Mouse (Mus musculus): ENCODE data around the gene Adcy7. TPM values are rescaled to one million over a fixed set of nuclear protein-coding genes. Genes with fewer than 3 reads are reported as not detected.

Adcy7 gene
- polyA plus RNA-seq, 1 experiment from 2014 or later, result 8.3 TPM

DNA sequence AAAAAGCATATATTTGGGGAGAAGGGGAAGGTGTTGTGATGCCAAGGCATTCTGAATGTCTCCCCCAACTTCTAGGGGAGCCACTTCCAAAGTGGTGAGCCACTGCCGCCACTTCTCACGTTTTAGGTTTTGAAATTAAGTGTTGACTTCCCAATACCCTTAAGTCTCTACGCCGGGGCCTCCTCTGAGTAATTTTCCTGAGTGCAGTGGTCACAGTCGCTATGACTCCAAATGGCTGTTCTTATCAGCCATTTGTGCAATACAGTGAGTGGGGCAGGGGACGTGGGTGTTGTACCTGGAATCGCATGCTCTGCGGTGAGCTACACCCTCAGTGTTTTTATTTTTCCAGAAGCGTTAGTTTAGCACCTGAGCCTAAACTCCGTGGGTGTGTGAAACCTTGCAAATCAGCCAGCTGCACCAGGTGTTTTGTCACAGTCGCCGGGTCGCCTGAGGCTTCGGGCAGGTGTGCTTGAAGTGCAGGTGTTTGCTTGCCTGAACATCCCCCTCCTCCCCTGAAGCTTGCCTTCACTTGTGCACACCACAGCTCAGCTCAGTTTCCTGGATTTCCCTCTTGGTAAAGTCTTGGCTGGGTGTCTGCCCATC, 5.3 kb upstream of the Adcy7 start:
- Histone ChIP-seq H3K27ac (ENCODE audit: low read depth, low read length) (no peak overlapping the region), H3K4me1 (ENCODE audit: control insufficient read depth, insufficient read depth, low read depth, low read length) (no peaks in the 10 kb centered on the region), H3K27me3 (replicated peaks; ENCODE audit: control insufficient read depth, insufficient read depth, low read length) (peaks cover 4% of the 10 kb centered on the region; the same call in 1 of the 2 replicates), H3K9ac (ENCODE audit: low read depth, low read length) (no peak overlapping the region), H3K36me3 (ENCODE audit: control insufficient read depth, insufficient read depth, low read length) (no peaks in the 10 kb centered on the region), H3K4me2 (ENCODE audit: low read length) (no peak overlapping the region), H3K9me3 (ENCODE audit: control insufficient read depth, low read length) (no peaks in the 10 kb centered on the region), H3K4me3 (ENCODE audit: low read length) (no peak overlapping the region)
- WGBS, result 90% methylated on average over 14 of the region's 14 CpGs
- no peak for ATAC-seq

DNA sequence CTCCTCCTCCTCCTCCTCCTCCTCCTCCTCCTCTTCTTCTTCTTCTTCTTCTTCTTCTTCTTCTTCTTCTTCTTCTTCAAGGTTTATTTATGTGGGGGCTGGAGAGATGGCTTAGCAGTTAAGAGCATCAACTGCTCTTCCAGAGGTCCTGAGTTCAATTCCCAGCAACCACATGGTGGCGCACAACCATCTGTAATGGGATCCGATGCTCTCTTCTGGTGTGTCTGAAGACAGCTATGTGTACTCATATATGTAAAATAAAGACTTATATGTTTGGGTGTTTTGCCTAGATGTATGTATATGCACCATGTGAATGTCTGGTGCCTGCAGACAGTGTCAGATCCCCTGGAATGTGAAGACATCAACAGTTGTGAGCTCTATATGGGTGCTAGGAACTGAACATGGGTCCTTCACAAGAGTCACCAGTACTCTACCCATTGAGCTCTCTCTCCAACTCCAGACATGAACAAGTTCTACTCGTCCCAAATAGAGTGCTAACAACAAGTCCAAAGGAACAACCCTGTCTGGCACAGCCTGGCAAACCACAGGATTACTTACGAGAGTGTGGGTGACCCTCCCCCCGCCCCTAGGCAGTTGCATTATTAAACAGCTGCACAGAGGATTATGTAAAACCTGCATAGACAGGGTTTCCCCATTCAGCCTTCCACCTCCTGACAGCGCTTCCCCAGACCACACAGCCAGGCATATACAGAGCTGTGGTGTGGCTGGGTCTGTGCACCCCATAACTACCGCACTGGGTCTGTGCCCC, 2.9 kb upstream of the Adcy7 start:
- H3K27ac ChIP-seq (ENCODE audit: low read depth, low read length), result no peak overlapping the region
- peaks cover 8% of the 10 kb centered on the region; the same call in 1 of the 2 replicates for H3K27me3 ChIP-seq (replicated peaks; ENCODE audit: control insufficient read depth, insufficient read depth, low read length)
- H3K9ac ChIP-seq (ENCODE audit: low read depth, low read length), result no peak overlapping the region
- peaks cover 6% of the 10 kb centered on the region for H3K4me1 ChIP-seq (ENCODE audit: control insufficient read depth, insufficient read depth, low read depth, low read length)
- H3K4me3 ChIP-seq (ENCODE audit: low read length), result no peak overlapping the region
- H3K9me3 ChIP-seq (ENCODE audit: control insufficient read depth, low read length), result no peaks in the 10 kb centered on the region
- WGBS, result 60% methylated on average over 7 of the region's 7 CpGs
- H3K4me2 ChIP-seq (ENCODE audit: low read length), result no peak overlapping the region
- ATAC-seq, result no peak
- H3K36me3 ChIP-seq (ENCODE audit: control insufficient read depth, insufficient read depth, low read length), result no peaks in the 10 kb centered on the region

DNA sequence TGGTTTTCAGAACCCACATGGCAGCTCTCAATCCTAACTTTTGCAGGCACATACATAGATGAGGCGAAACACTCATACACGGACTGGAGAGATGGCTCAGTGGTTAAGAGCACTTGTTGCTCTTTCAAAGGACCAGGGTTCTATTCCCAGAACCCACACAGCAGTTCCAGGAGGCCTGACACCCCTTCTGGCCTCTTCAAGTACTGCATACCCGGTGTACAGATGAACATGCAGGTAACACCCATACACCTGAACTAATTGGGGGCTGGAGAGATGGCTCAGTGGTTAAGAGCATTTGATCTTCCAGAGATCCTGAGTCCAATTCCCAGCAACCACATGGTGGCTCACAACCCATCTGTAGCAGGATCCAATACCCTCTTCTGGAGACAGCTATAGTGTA, 2.1 kb upstream of the Adcy7 start:
- 74% methylated on average over 3 of the region's 3 CpGs for WGBS
- H3K27me3 ChIP-seq (replicated peaks; ENCODE audit: control insufficient read depth, insufficient read depth, low read length), result peaks cover 8% of the 10 kb centered on the region; the same call in 1 of the 2 replicates
- peaks cover 6% of the 10 kb centered on the region for H3K4me1 ChIP-seq (ENCODE audit: control insufficient read depth, insufficient read depth, low read depth, low read length)
- ATAC-seq, result no peak
- no peaks in the 10 kb centered on the region for H3K36me3 ChIP-seq (ENCODE audit: control insufficient read depth, insufficient read depth, low read length)
- no peak overlapping the region for H3K4me2 ChIP-seq (ENCODE audit: low read length)
- no peak overlapping the region for H3K27ac ChIP-seq (ENCODE audit: low read depth, low read length)
- no peak overlapping the region for H3K4me3 ChIP-seq (ENCODE audit: low read length)
- H3K9ac ChIP-seq (ENCODE audit: low read depth, low read length), result no peak overlapping the region
- no peaks in the 10 kb centered on the region for H3K9me3 ChIP-seq (ENCODE audit: control insufficient read depth, low read length)

DNA sequence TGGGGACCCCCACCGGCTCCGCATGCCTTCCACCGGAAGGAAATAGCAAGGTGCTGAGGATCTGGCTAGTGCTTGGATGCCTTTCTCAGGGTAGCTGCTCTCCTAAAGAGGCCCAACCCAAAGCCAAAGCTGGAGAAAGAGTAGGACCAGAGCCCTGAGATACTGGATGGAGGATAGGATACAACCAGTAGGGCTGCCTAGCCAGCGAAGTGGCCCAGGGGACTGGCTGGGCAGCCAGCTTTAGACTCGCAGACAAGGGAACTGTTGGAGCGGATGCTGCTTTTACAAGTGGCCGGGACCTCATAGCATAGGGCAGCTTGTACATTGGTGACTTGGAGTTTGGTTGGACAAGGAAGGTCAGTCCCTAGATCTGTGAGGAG, 838 bp downstream of the Adcy7 start:
- no peaks in the 10 kb centered on the region for H3K36me3 ChIP-seq (ENCODE audit: control insufficient read depth, insufficient read depth, low read length)
- H3K9me3 ChIP-seq (ENCODE audit: control insufficient read depth, low read length), result no peaks in the 10 kb centered on the region
- peak overlapping the region; percentile 84 for H3K4me2 ChIP-seq (ENCODE audit: low read length)
- peaks cover 6% of the 10 kb centered on the region for H3K4me1 ChIP-seq (ENCODE audit: control insufficient read depth, insufficient read depth, low read depth, low read length)
- H3K27me3 ChIP-seq (replicated peaks; ENCODE audit: control insufficient read depth, insufficient read depth, low read length), result peaks cover 8% of the 10 kb centered on the region; the same call in 1 of the 2 replicates
- H3K27ac ChIP-seq (ENCODE audit: low read depth, low read length), result no peak overlapping the region
- no peak overlapping the region; the same call in 1 of the 2 replicates for H3K9ac ChIP-seq (ENCODE audit: low read depth, low read length)
- ATAC-seq, result no peak
- 64% methylated on average over 7 of the region's 7 CpGs for WGBS
- H3K4me3 ChIP-seq (ENCODE audit: low read length), result peak overlapping the region; percentile 49

DNA sequence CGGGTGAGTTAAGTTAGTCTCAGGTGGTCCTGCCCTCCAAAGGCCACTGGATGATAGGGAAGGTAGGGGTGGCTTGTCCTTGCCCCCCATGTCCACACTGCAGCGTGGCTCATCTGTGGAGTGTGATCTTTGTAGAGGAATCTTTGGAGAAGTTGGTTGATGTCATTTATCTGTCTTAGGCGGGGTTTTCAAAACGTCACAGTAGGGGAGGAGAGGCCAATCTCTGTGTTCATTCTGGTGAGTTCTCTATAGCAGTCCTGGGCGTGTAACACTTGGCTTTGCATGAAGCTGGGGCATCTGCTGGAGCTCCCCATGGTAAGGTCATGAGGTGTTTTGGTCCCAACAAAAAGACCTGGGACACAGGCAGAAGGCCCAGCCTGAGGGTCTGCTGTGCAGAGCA, 1.9 kb downstream of the Adcy7 start:
- no peak overlapping the region for H3K9ac ChIP-seq (ENCODE audit: low read depth, low read length)
- no peak for ATAC-seq
- H3K36me3 ChIP-seq (ENCODE audit: control insufficient read depth, insufficient read depth, low read length), result no peaks in the 10 kb centered on the region
- H3K27ac ChIP-seq (ENCODE audit: low read depth, low read length), result no peak overlapping the region
- H3K9me3 ChIP-seq (ENCODE audit: control insufficient read depth, low read length), result no peaks in the 10 kb centered on the region
- 93% methylated on average over 5 of the region's 5 CpGs for WGBS
- no peak overlapping the region for H3K4me3 ChIP-seq (ENCODE audit: low read length)
- no peak overlapping the region for H3K4me2 ChIP-seq (ENCODE audit: low read length)
- H3K4me1 ChIP-seq (ENCODE audit: control insufficient read depth, insufficient read depth, low read depth, low read length), result peaks cover 6% of the 10 kb centered on the region
- peaks cover 8% of the 10 kb centered on the region; the same call in 1 of the 2 replicates for H3K27me3 ChIP-seq (replicated peaks; ENCODE audit: control insufficient read depth, insufficient read depth, low read length)

DNA sequence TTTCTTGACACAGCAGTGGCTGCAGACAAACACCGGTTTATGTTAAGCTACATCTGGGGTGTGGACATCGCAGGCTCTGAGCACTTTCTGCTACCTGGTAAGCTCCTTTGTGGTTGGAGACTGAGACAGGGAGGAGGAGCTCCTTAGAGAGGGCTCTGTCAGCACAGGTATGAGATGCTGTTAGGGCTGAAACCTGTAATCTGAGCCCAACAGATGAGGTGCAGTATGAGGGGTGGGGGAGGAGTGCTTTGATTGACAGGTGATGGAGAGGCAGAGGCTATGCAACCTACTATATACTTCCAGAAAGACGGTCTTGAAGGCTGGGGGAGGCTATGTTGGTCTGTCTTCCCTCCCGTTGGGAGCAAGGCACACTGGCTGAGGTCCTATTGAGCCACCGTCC, 7.0 kb downstream of the Adcy7 start:
- Histone ChIP-seq H3K4me1 (ENCODE audit: control insufficient read depth, insufficient read depth, low read depth, low read length) (no peaks in the 10 kb centered on the region), H3K27me3 (replicated peaks; ENCODE audit: control insufficient read depth, insufficient read depth, low read length) (no peaks in the 10 kb centered on the region), H3K27ac (ENCODE audit: low read depth, low read length) (no peak overlapping the region), H3K4me2 (ENCODE audit: low read length) (no peak overlapping the region), H3K9ac (ENCODE audit: low read depth, low read length) (no peak overlapping the region), H3K9me3 (ENCODE audit: control insufficient read depth, low read length) (no peaks in the 10 kb centered on the region), H3K4me3 (ENCODE audit: low read length) (no peak overlapping the region), H3K36me3 (ENCODE audit: control insufficient read depth, insufficient read depth, low read length) (no peaks in the 10 kb centered on the region)
- ATAC-seq, result no peak
- WGBS, result 66% methylated on average over 5 of the region's 5 CpGs

DNA sequence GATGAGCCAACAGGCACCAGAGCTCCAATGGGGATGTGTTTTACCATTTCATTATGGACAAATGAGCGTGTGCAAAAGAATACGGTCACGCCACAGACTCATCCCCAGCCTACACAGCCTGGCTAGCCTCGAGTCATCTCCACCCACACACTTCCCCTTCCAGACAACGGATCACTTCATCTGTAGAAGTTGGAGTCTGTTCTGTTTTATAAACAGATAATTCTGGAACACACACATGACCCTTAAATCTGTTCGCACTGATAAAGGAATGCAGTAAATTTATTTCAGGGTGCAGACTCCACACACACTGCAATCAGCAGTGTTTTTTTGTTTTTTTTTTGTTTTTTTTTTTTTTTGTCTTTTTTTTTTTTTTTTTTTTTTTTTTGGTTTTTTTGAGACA, 7.5 kb downstream of the Adcy7 start:
- Histone ChIP-seq H3K36me3 (ENCODE audit: control insufficient read depth, insufficient read depth, low read length) (no peaks in the 10 kb centered on the region), H3K4me1 (ENCODE audit: control insufficient read depth, insufficient read depth, low read depth, low read length) (no peaks in the 10 kb centered on the region), H3K27ac (ENCODE audit: low read depth, low read length) (no peak overlapping the region), H3K27me3 (replicated peaks; ENCODE audit: control insufficient read depth, insufficient read depth, low read length) (no peaks in the 10 kb centered on the region), H3K9ac (ENCODE audit: low read depth, low read length) (no peak overlapping the region), H3K4me3 (ENCODE audit: low read length) (no peak overlapping the region), H3K9me3 (ENCODE audit: control insufficient read depth, low read length) (no peaks in the 10 kb centered on the region), H3K4me2 (ENCODE audit: low read length) (no peak overlapping the region)
- WGBS, result 86% methylated on average over 6 of the region's 6 CpGs
- no peak for ATAC-seq

DNA sequence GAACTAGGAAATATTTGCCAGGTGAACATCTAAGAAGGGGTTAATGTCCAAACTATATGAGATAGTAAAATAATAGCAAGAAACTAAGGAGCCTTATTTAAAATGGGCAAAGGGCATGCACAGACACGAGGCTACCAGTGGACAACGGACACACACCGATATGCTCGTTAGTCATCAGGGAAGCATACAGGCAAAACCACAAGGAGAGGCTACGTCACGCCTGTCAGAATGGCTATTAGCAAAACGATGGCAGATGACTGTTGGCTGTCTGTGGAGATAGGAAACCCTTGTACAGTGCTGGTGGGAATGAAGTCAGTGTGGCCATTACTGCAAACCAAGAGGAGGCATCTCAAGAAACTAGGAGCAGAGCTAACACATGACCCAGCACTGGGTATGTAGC, 8.7 kb downstream of the Adcy7 start:
- Histone ChIP-seq H3K4me3 (ENCODE audit: low read length) (no peak overlapping the region), H3K36me3 (ENCODE audit: control insufficient read depth, insufficient read depth, low read length) (no peaks in the 10 kb centered on the region), H3K9me3 (ENCODE audit: control insufficient read depth, low read length) (no peaks in the 10 kb centered on the region), H3K27me3 (replicated peaks; ENCODE audit: control insufficient read depth, insufficient read depth, low read length) (no peaks in the 10 kb centered on the region), H3K4me2 (ENCODE audit: low read length) (no peak overlapping the region), H3K27ac (ENCODE audit: low read depth, low read length) (no peak overlapping the region), H3K9ac (ENCODE audit: low read depth, low read length) (no peak overlapping the region), H3K4me1 (ENCODE audit: control insufficient read depth, insufficient read depth, low read depth, low read length) (no peaks in the 10 kb centered on the region)
- WGBS, result 75% methylated on average over 7 of the region's 7 CpGs
- ATAC-seq, result no peak

DNA sequence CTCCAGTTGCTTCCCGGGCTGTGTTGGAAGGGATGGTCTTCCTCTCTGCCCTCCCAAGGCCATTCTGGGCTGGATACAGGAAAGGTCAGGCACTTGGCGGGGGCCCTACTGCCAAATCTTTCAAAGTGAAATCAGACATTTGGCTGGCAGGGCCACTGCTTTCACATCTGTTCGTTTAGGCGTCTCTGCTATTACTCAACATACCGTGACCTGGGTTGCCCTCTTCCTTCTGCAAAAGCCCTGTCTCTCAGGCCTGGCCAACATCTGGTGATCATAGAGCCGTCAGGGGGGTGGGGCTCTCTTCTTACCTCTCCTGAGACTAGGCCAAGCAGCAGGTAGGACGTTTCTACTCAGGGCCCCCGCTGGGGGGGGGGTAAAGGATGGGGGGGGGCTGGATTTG, 10.5 kb downstream of the Adcy7 start:
- no peak overlapping the region for H3K4me2 ChIP-seq (ENCODE audit: low read length)
- no peak for ATAC-seq
- no peaks in the 10 kb centered on the region for H3K27me3 ChIP-seq (replicated peaks; ENCODE audit: control insufficient read depth, insufficient read depth, low read length)
- H3K36me3 ChIP-seq (ENCODE audit: control insufficient read depth, insufficient read depth, low read length), result no peaks in the 10 kb centered on the region
- H3K4me3 ChIP-seq (ENCODE audit: low read length), result no peak overlapping the region
- H3K4me1 ChIP-seq (ENCODE audit: control insufficient read depth, insufficient read depth, low read depth, low read length), result no peaks in the 10 kb centered on the region
- no peaks in the 10 kb centered on the region for H3K9me3 ChIP-seq (ENCODE audit: control insufficient read depth, low read length)
- no peak overlapping the region for H3K27ac ChIP-seq (ENCODE audit: low read depth, low read length)
- 46% methylated on average over 8 of the region's 8 CpGs for WGBS
- H3K9ac ChIP-seq (ENCODE audit: low read depth, low read length), result no peak overlapping the region
